ENCODE assay signal across 10 mouse cellular contexts in the genomic region with DNA sequence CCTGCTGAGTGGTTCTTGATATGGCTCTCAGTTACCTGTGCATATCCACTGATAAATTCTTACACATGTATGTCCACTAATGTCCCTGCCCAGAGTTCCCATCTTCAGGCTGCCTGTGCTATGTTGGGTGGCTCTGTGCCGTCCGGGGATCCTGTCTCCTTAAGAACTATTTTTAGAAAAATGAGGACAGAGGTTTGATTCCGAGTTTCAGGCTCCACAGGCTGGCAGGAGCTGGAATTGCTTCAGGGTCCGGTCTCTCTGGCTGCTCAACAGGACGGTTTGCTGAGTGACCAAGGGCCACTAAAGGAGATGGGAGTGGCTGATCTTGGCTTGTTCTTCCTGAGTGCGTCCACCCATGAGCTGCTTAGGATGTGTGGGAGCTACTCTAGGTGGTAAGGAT. TPM values are rescaled to one million over a fixed set of nuclear protein-coding genes. Genes with fewer than 3 reads are reported as not detected.
A peak's percentile ranks its signal among the peaks of the same experiment; 100 is the strongest.
DNase-seq lines count a peak whose midpoint lies in the region; ATAC-seq and TF ChIP-seq lines count a peak whose summit lies in the region.
"Had no signal": no experiment of that assay in that cellular context is flagged by ENCODE, and none has a peak within 500 bp of the region (broad histone marks: within the 10 kb centered on the region; RNA-seq: fewer than 3 reads in every experiment).

No protein-coding gene starts in this region.

- TF ChIP-seq CTCF in forebrain, postnatal 0 days (IDR thresholded peaks at IDR 0.05; ENCODE audit: low read depth), result 0 out of 2 replicates have a peak, but pooled peaks have one; percentile 4
- TF ChIP-seq CTCF in kidney, postnatal 0 days (IDR thresholded peaks at IDR 0.05; ENCODE audit: low read depth), result peak; percentile 51

- no peak for DNase-seq in forebrain, postnatal 0 days
- DNase-seq in urinary bladder, postnatal 14 days (ENCODE audit: low spot score), result peak; percentile 28
- DNase-seq in urinary bladder, adult 18-20 months (ENCODE audit: low spot score in 2 of 2), result no peak
- DNase-seq in kidney, postnatal 0 days (ENCODE audit: low spot score), result peak; percentile 46
- no peak for DNase-seq in thymus, postnatal 36 days
- no peak for DNase-seq in cerebellum, adult 9-10 months
- no peak for DNase-seq in spleen, postnatal 14 days (ENCODE audit: low spot score in 2 of 2)

- H3K4me2 ChIP-seq in forebrain, postnatal 0 days (ENCODE audit: low read depth), result no peak overlapping the region
- H3K4me2 ChIP-seq in forebrain, embryonic 13.5 days, result no peak overlapping the region
- H3K4me2 ChIP-seq in kidney, postnatal 0 days (ENCODE audit: low read length), result no peak overlapping the region

- H3K4me1 ChIP-seq in forebrain, postnatal 0 days (ENCODE audit: insufficient read depth), result no peaks in the 10 kb centered on the region
- H3K4me1 ChIP-seq in forebrain, embryonic 13.5 days, result peaks cover 2% of the 10 kb centered on the region; the same call in 1 of the 2 replicates
- no peaks in the 10 kb centered on the region for H3K4me1 ChIP-seq in kidney, postnatal 0 days (replicated peaks; ENCODE audit: insufficient read depth, low read length)

- H3K27ac ChIP-seq in forebrain, postnatal 0 days (ENCODE audit: low read depth, low read length), result no peak overlapping the region
- no peak overlapping the region for H3K27ac ChIP-seq in forebrain, embryonic 13.5 days
- H3K27ac ChIP-seq in kidney, postnatal 0 days, result no peak overlapping the region

- H3K27me3 ChIP-seq in forebrain, postnatal 0 days (ENCODE audit: insufficient read depth, low read length), result no peaks in the 10 kb centered on the region; the same call in 1 of the 2 replicates
- no peaks in the 10 kb centered on the region; the same call in 1 of the 2 replicates for H3K27me3 ChIP-seq in forebrain, embryonic 13.5 days
- H3K27me3 ChIP-seq in kidney, postnatal 0 days (ENCODE audit: insufficient read depth, low read length), result no peaks in the 10 kb centered on the region

- WGBS in forebrain, postnatal 0 days, result 58% methylated on average over 6 of the region's 6 CpGs
- WGBS in forebrain, embryonic 13.5 days, result 65% methylated on average over 6 of the region's 6 CpGs
- whole genome bisulfite sequencing in kidney, postnatal 0 days, result 19% methylated on average over 6 of the region's 6 CpGs

- no peak overlapping the region for H3K9ac ChIP-seq in forebrain, postnatal 0 days
- no peak overlapping the region for H3K9ac ChIP-seq in forebrain, embryonic 13.5 days
- H3K9ac ChIP-seq in kidney, postnatal 0 days (ENCODE audit: low read depth, low read length), result no peak overlapping the region

- ATAC-seq in forebrain, postnatal 0 days, result no peak
- ATAC-seq in forebrain, embryonic 13.5 days, result no peak
- ATAC-seq in kidney, postnatal 0 days (replicated peaks; ENCODE audit: low FRiP score, low read depth), result no peak
- ATAC-seq: hindbrain, embryonic 16.5 days had no signal

- no peaks in the 10 kb centered on the region for H3K36me3 ChIP-seq in forebrain, postnatal 0 days (ENCODE audit: insufficient read depth)
- H3K36me3 ChIP-seq in forebrain, embryonic 13.5 days (ENCODE audit: poor library complexity, severe bottlenecking), result no peaks in the 10 kb centered on the region
- no peaks in the 10 kb centered on the region for H3K36me3 ChIP-seq in kidney, postnatal 0 days (ENCODE audit: insufficient read depth, low read length)

- H3K9me3 ChIP-seq in forebrain, postnatal 0 days (ENCODE audit: low read length), result no peaks in the 10 kb centered on the region
- H3K9me3 ChIP-seq in forebrain, embryonic 13.5 days (replicated peaks), result no peaks in the 10 kb centered on the region
- no peaks in the 10 kb centered on the region for H3K9me3 ChIP-seq in kidney, postnatal 0 days (replicated peaks; ENCODE audit: low read length)

- H3K4me3 ChIP-seq in forebrain, postnatal 0 days (ENCODE audit: low read depth, low read length), result no peak overlapping the region
- no peak overlapping the region for H3K4me3 ChIP-seq in forebrain, embryonic 13.5 days
- H3K4me3 ChIP-seq in kidney, postnatal 0 days (replicated peaks; ENCODE audit: low read depth, low read length), result no peak overlapping the region

RNA-seq across cellular contexts. Expression of a gene that starts 19.8 kb away (rescaled TPM):
- total RNA-seq in forebrain, postnatal 0 days (2014; rRNA removed), result 0.15 and 0.38 TPM in 2 replicates
- 0.02 and 0.04 TPM in 2 replicates for polyA plus RNA-seq in forebrain, postnatal 0 days (2015; fragmentation: Nextera tagmentation; extraction: Ambion mirVana)
- polyA plus RNA-seq in forebrain, embryonic 13.5 days (2015; fragmentation: Nextera tagmentation; extraction: Ambion mirVana), result 0.04 and 0.08 TPM in 2 replicates
- polyA plus RNA-seq in kidney, postnatal 0 days (2015; fragmentation: Nextera tagmentation; extraction: Ambion mirVana), result 0.06 and 0.09 TPM in 2 replicates
- polyA plus RNA-seq: limb, embryonic 11.5 days had no signal

Comparison
In these comparisons a context has a peak if more than half of its experiments do, and no peak if none do; other contexts are left out.
1. DNase-seq: peak in urinary bladder, postnatal 14 days (single experiment) and kidney, postnatal 0 days (single experiment); none in forebrain, postnatal 0 days (single experiment), urinary bladder, adult 18-20 months (0 of 2), thymus, postnatal 36 days (0 of 2), cerebellum, adult 9-10 months (single experiment) and spleen, postnatal 14 days (0 of 2).